Mouse (Mus musculus): ENCODE measurements around the gene Rprm. TPM values are rescaled to one million over a fixed set of nuclear protein-coding genes. Genes with fewer than 3 reads are reported as not detected.

The Rprm gene
- 10 to 100 TPM; 70.8 to 87.5 (median 79.7) TPM for total RNA-seq (2022)

DNA sequence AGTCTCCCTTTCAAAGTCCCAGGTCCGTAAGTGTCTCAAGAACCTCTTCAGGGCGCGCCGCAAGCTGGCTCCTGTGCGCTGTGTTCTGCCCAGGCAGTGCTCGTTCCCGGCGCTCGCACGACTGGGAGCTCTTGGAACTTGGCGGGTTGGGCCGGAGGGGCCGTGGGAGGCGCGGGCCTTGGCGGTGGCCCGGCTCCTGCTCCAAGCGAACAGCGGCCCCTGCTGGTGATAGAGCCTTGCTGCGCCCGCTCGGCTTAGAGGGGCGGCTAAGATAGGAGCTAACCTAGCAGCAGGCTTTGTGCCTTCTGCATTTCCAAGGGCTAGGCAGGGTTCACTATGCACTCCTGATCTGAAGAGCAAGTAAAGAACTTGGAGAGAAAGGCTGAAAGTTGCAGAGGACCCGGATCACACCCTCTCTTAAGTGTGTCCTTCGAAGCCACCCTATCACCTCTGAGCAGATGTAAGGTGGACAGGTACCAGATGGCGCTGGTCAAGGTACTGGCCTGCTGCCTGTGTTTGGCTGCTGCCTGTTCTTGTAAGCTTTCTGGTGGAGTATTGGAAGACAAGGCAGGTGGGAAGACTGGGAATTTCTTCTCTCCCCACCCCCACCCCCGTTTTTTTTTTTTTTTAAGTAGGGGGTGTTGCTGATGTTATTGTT is at the start of gene Rprm:
Rprm (minus strand) TSS at position 123 of the 658 bp plus-strand sequence.
- peak; percentile 80 to 82 for DNase-seq (ENCODE audit: low spot score in 2 of 2)

DNA sequence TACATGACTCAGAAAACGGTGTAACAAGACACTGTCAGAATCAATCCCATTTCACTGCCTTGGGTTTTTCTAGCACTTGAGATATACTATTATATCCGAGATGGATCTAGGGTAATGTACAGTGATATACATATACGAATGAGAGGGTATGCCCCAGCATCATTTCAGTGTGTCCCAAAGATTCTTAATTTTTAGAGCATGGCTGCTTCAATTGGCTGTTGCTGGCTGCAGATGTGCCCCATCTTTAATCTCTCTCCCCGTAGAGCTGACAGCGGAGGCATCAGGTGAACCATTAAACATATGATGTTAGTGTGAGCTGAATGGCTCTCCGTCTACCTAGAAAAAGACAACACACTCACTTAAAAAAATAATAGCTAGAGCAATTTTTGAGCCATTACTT is 34.0 kb upstream of the Rprm start:
- DNase-seq (ENCODE audit: low spot score in 2 of 2): no peak

DNA sequence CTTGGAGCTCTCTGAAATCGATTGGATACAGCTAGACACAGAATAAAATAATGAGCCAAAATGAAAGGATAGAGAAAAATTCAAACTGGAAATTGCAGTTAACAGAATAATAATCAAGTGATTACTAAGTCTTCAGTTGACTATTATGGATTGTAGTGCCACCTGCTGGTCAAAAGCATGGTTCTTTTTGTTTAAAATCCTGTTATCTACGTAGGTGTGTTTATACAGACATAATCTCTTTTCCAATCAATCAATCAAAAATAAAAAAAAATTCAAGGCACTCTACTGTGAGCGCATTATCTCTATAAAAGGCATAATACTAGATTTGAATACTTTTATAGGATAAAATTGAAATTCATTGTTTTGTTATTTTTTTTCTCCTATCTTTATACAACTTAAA is 33.5 kb upstream of the Rprm start:
- no peak for DNase-seq (ENCODE audit: low spot score in 2 of 2)

DNA sequence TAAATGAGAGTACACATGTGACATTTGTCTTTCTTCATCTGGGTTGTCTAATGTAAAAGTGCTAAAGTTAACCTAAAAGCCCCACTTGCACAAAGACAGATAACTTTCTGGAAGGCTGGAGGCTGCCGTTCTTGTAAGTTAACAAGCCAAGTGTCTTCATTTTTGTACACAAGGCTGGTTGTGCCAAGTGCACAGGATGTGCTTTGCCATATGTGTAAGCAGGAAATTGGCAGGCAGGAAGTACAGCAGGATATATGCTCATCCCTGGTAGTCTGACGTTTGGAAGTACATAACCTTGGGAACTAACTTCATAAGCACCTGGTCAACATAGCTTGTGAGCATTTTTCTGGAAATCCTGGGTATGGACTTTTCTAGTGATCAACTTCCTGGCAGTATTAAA is 25.9 kb upstream of the Rprm start:
- no peak for DNase-seq (ENCODE audit: low spot score in 2 of 2)

DNA sequence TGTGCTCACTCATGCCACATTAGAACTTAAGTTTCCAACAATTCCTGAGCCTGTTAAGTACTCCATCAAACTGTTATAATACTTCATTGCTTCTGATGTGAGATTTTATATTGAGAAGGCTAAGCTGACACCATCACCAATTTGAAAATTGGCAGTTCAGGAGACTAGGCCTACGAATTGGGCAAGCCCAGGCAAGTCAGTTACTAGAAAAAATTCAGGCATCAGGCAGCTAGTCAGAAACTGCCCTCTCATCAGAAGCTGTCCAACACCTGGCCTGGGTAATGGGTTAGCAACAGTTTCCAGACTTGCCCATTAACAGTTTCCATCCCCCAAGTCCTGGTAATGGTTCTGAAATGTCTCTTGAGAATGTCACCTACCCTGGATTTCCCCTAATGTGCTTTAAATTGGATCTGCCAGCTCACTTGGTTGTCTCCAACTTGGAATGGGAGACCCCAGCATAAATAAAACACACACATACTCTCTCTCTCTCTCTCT is 20.9 kb upstream of the Rprm start:
- no peak for DNase-seq (ENCODE audit: low spot score in 2 of 2)

DNA sequence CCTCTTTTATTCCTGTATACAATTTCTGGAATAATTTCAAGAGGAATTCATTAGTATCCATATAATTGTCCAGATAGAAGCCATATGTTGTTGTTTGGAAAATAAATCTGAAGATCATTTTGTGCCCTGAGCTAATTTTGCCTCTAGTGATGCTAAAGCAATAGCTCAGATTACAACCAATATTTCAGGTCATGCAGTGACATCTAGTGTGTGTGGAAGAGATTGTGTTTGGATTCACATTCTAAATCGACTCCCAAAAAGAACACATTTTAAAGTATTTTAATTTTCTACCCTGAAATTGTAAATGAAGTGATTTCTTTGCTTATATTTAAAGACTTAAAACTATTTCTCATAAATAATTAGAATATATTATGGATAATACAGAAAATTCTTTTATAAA is 14.6 kb upstream of the Rprm start:
- no peak for DNase-seq (ENCODE audit: low spot score in 2 of 2)

DNA sequence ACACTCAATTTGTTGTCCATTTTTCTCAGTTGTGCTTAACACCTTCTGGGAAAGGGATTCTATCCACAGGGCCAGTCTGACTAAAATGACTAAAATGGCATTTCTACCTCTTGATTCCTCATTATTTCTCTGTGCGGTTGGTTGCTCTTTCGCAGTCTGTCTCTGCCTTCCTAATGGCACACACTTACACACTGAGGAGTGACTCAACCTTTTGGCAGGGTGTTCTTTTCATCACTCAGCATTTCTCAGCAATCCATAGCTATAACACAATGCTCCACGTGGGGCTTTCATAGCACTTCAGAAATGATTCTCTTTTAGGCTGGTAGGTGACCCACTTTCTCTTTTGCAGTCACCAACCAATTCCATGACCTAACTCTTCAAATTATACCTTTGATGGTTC is 7.3 kb upstream of the Rprm start:
- DNase-seq (ENCODE audit: low spot score in 2 of 2): no peak

DNA sequence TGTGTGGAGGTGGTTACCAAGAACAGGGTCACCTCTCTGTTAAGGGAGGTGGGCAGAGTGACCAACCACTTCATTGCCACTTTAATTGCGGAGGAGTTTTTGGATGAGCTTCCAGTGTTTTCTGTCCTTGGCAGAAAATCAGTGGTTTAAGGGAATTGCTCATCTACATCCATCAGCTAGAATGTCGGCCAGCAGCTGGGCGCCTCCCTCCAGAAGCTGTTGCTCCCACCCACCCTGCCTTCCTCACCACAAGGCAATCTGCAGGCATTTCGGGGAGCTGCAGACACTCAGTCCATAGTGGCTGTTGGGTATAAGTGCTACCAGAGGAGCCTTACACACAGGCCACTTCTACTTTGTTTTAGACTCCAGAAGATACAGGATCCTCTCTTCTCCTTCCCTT is 902 bp upstream of the Rprm start:
- DNase-seq (ENCODE audit: low spot score in 2 of 2): peak in 1 of 2 experiments; percentile 73

DNA sequence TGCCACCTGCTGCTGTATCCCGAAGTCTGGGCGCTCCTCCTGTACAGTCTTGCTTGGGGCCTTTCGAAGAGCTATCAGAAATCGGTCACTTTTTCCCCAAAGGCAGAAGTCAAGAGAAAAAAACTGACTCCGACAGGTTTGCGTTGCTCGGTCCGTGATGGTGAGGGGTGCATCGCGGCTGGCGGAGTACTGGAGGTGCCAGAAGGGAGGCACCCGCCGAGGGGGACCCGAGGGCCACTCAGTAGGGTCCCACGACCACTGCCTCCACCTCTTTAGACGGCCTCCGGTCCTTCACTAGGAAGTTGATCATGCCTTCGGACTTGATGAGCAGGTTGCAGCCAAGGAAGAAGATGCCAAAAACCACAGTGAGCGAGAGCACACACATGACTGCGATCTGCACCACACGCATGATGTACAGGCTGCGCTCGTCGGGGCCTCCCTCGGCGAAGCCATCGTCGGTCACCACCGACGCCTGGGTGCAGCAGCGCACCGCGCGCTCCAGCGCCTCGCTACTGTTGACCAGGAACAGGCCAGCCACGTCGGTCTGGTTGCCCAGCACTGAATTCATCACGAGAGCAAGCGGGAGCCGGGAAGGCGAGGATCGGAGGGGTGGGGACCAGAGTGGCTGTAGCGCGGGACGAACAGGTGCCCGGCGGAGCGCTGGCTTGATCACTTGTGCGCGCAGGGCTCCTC is 469 bp downstream of the Rprm start:
- DNase-seq (ENCODE audit: low spot score in 2 of 2): no peak

DNA sequence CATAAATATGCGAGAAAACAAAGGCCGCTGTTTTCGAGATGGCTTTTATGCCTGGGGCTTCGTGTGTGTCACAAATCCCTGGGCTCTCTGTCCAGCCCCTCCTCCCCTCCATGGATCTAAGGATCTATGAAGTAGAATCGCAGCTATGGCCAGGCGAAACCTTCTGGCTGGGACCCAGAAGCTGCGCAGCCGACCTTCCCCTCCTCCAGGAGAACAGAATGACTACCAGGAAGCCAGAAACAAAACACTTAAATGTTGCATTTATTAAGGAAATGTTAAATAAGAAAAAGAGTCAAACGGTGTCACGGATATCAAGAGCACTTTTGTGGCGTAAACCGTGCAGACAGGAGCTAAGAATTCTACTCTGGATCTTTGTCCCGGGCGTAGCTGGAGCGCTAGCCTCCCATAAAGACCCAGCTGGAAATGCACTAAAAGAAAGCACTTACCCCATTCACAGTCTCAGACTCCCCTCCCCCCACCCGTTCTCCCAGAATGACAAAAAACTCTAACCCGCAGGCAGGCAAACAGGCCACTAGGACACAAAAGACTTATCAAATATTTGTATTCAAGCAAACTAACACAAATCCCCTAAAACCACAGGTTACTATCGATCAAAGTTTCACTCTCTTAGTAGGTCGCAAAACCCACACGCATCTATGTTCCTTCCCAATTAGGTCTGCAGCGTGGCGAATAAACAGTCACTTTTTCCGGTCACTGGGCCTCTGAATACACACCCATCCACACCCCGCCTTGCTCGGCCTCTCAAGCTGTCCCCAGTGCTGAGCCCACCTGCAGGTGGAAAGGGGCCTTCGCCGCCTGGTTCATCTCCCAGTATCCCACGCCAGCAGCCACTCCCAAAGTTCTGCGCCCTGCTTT is 1.3 kb downstream of the Rprm start:
- DNase-seq (ENCODE audit: low spot score in 2 of 2): no peak

DNA sequence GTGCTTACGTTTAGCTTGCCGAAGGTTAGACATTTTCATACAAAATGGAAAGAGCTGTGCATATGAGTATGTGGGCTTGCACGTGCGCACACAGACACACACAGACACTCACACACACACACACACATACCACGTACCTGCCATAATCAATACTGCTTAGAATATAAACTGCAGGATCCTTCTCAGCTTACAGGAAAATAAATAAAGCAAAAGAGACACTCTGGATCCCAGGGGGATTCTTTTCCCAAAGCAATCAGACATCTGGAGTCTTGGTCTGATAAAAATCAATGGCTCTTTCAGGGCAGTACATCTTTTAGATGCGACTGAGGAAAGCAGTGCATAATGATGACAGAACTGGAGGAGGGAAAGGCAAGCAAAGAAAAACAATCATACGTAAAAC is 6.4 kb downstream of the Rprm start:
- no peak for DNase-seq (ENCODE audit: low spot score in 2 of 2)

DNA sequence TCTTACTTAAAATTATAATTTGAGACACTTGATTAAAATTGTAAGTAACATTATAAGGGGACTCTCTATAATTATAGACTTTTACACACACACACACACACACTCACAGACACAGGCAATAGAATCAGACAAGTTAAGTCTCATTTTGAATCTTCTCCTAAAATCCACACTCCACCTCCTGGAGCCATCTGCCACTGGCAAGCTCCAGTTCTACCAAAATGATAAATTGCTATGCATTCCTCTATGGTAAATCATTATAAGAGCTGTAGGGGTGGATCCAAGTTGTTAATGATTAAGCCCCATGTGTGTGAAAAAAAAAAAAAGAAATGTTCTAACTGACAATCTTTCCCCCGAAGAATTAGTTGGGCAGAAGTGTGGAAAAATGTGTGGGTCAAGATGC is 13.8 kb downstream of the Rprm start:
- no peak for DNase-seq (ENCODE audit: low spot score in 2 of 2)

DNA sequence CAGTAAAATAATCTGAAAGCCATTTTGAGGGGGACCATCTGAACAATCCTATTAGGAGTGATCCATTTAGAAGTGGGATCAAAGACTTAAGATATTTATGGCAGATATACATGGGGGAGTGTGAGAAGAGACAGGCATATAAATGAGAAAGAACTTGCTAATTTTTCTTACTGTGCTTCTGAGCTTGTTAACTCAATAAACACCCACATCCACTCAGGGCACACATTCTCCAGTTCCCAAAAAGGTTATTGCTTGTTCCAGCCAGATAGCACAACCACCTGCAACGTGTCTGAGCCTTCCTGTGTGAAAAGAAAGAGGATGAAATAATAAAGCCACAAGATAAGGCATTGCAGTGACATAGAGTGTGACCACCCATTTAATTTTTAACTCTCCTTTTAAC is 22.9 kb downstream of the Rprm start:
- DNase-seq (ENCODE audit: low spot score in 2 of 2): no peak

DNA sequence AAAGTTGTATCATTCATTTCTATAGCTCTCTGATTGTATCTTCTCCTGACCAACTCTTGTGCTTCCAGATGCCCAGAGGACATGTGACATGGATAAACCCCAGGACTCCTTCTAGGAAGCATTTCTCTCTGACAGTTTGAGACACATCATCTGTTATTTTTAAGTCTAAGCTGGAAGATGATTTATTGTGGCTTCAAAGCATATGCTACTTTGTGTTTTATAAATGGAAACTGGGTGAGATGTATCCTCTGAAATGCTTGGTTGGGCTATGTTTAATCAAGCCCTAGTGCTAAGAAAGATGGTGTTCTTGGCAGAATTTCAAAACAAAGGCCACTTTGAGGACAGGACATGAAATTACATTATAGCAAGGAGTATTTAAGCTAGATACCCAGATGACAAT is 24.3 kb downstream of the Rprm start:
- no peak for DNase-seq (ENCODE audit: low spot score in 2 of 2)

All from left cerebral cortex, adult 8-10 months (tissue).